Mouse (Mus musculus): ENCODE results near the gene Dlx6. TPM values are rescaled to one million over a fixed set of nuclear protein-coding genes. Genes with fewer than 3 reads are reported as not detected.

Gene Dlx6
- polyA plus RNA-seq, 1 experiment from 2014 or later: 1.0 TPM

Other genes with a start within 250 kb of the Dlx6 start
- 10.7 and 19.2 TPM in 2 replicates for gene Dlx5, start 18.8 kb downstream of the Dlx6 start, polyA plus RNA-seq (2016; fragmentation: Nextera tagmentation; extraction: Ambion mirVana)
- gene Sdhaf3, start 92.7 kb downstream of the Dlx6 start, polyA plus RNA-seq (2016; fragmentation: Nextera tagmentation; extraction: Ambion mirVana): 6.5 and 7.9 TPM in 2 replicates